In the genomic region with DNA sequence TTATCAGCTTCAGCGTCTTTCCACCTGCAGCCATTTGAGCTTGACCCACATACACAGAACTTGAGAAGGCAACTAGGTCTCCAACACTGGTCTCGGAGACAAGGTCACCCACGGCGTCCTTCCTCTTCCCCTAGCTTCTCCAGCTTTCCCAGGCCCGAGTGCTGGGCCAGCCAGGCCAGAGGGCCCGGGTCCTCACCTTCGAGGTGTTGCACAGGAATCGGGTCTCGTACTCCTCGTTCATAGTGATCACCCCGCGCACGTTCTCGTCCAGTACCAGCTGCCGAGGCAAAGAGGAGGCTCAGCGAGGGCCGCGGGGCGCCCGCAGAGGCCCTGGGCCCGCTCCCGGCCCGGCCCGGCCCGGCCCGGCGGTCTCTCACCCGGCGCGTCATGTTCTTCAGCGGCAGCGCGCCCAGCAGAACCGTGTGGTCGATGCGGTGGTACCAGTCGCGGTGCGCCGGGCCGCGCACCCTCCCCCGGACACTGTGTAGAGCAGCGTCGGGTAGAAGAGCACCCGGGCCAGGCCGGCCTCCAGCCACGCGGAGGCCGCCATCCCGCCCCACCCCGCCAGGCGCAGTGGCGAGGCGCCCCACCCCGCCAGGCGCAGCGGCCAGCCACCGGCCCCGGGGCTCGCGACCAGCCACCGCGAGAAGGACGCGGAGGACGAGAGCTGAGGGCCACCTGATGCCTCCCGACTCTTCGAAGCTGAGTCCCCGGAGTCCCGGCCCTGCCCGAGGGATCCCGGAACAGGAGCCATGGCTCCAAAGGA, we compare ENCODE assay signal across 8 mouse cellular contexts. TPM values are rescaled to one million over a fixed set of nuclear protein-coding genes. Genes with fewer than 3 reads are reported as not detected.
DNase-seq lines count a peak whose midpoint lies in the region; ATAC-seq and TF ChIP-seq lines count a peak whose summit lies in the region.

No protein-coding gene starts in this region.

- intact Hi-C loops in heart, postnatal 25 days (cut with DNase I) = loop anchor here (1.0 to 5.0 kb wide), 3 partner anchors 50 to 150 kb away; a partner anchor contains a TSS

- under 1% methylated on average over 72 of the region's 73 CpGs for WGBS in forebrain, embryonic 15.5 days

- H3K9ac ChIP-seq in forebrain, embryonic 15.5 days (replicated peaks) = peak overlapping the region; percentile 81

- DNase-seq in G1E (ENCODE audit: low spot score) = peak; percentile 89
- peak; percentile 69 for DNase-seq in cerebellum, adult 11-12 months
- DNase-seq in heart, postnatal 25 days (ENCODE audit: low spot score) = peak; percentile 71
- DNase-seq in layer of hippocampus, adult 9-11 months = peak; percentile 28
- DNase-seq in lung, postnatal 14 days = peak; percentile 69
- DNase-seq in ovary, postnatal 14 days (ENCODE audit: low spot score) = peak; percentile 62
- DNase-seq in thymus, postnatal 25 days = peak; percentile 70

- peak; percentile 66; the same call in 1 of the 2 replicates for ATAC-seq in G1E (ENCODE audit: extremely low read depth, insufficient number of reproducible peaks, low FRiP score, poor library complexity, severe bottlenecking)
- ATAC-seq in forebrain, embryonic 15.5 days (replicated peaks) = peak; percentile 86

- H3K4me2 ChIP-seq in forebrain, embryonic 15.5 days (replicated peaks) = peak overlapping the region; percentile 90

- peaks cover 34% of the 10 kb centered on the region for H3K36me3 ChIP-seq in G1E (replicated peaks)
- peaks cover 15% of the 10 kb centered on the region for H3K36me3 ChIP-seq in forebrain, embryonic 15.5 days

- peak overlapping the region; percentile 87 for H3K27ac ChIP-seq in forebrain, embryonic 15.5 days (replicated peaks)

- peaks cover 41% of the 10 kb centered on the region for H3K4me1 ChIP-seq in G1E (ENCODE audit: insufficient read depth, low read depth, low read length)
- H3K4me1 ChIP-seq in forebrain, embryonic 15.5 days = peaks cover 37% of the 10 kb centered on the region

- no peak for TF ChIP-seq CTCF in G1E (IDR thresholded peaks at IDR 0.05; ENCODE audit: low read depth, low read length)

- H3K4me3 ChIP-seq in G1E (ENCODE audit: low read depth, low read length) = peak overlapping the region; percentile 82
- peak overlapping the region; percentile 55 for H3K4me3 ChIP-seq in forebrain, embryonic 15.5 days

- H3K27me3 ChIP-seq in G1E (ENCODE audit: insufficient read depth, low read length) = peaks cover 6% of the 10 kb centered on the region; the same call in 1 of the 2 replicates
- no peaks in the 10 kb centered on the region for H3K27me3 ChIP-seq in forebrain, embryonic 15.5 days

- H3K9me3 ChIP-seq in G1E (replicated peaks) = no peaks in the 10 kb centered on the region
- H3K9me3 ChIP-seq in forebrain, embryonic 15.5 days = no peaks in the 10 kb centered on the region

RNA-seq across cellular contexts. Expression of a gene that starts 12.8 kb away (rescaled TPM):
- total RNA-seq in G1E (2014; fragmentation: Nextera tagmentation) (106 and 132 TPM in 2 replicates), G1E (2017) (131 and 165 TPM in 2 replicates)
- polyA plus RNA-seq in G1E (2012) = 86.8 and 94.6 TPM in 2 replicates
- 213 and 219 TPM in 2 replicates for polyA plus RNA-seq in forebrain, embryonic 15.5 days (2015; fragmentation: Nextera tagmentation; extraction: Ambion mirVana)
- 100 to 1,000 TPM; 854 to 889 TPM for total RNA-seq in heart, postnatal 25 days (2021)

RNA-seq across cellular contexts. Expression of a gene that starts 12.9 kb away (rescaled TPM):
- 18.2 and 21.4 TPM in 2 replicates for total RNA-seq in G1E (2014; fragmentation: Nextera tagmentation)
- 31.8 and 35.5 TPM in 2 replicates for total RNA-seq in G1E (2017)
- 4.0 and 6.6 TPM in 2 replicates for polyA plus RNA-seq in G1E (2012)
- polyA plus RNA-seq in forebrain, embryonic 15.5 days (2015; fragmentation: Nextera tagmentation; extraction: Ambion mirVana) = 58.7 and 63.8 TPM in 2 replicates
- total RNA-seq in heart, postnatal 25 days (2021) = 10 to 100 TPM; 18.0 to 22.2 TPM

RNA-seq across cellular contexts. Expression of a gene that starts 22.8 kb away (rescaled TPM):
- 67.0 and 73.9 TPM in 2 replicates for total RNA-seq in G1E (2014; fragmentation: Nextera tagmentation)
- 59.1 and 66.2 TPM in 2 replicates for total RNA-seq in G1E (2017)
- polyA plus RNA-seq in G1E (2012) = 93.8 and 97.1 TPM in 2 replicates
- polyA plus RNA-seq in forebrain, embryonic 15.5 days (2015; fragmentation: Nextera tagmentation; extraction: Ambion mirVana) = 132 and 136 TPM in 2 replicates
- 10 to 100 TPM; 80.9 to 84.4 TPM for total RNA-seq in heart, postnatal 25 days (2021)

RNA-seq across cellular contexts. Expression of a gene that starts 31.8 kb away (rescaled TPM):
- total RNA-seq in G1E (2014; fragmentation: Nextera tagmentation) (not detected in 2 replicates), G1E (2017) (0.16 TPM in 1 of 2 replicates, not detected in the other)
- polyA plus RNA-seq in G1E (2012) = not detected in 2 replicates
- polyA plus RNA-seq in forebrain, embryonic 15.5 days (2015; fragmentation: Nextera tagmentation; extraction: Ambion mirVana) = 68.5 and 70.6 TPM in 2 replicates
- total RNA-seq in heart, postnatal 25 days (2021) = 1 to 10 TPM; 3.6 to 4.1 TPM

Comparison
In these comparisons a context has a peak if more than half of its experiments do, and no peak if none do; other contexts are left out.
1. Peak in every context shown above with its lines: DNase-seq, ATAC-seq, H3K4me3 ChIP-seq and H3K27ac ChIP-seq.
2. DNase-seq: peak in every context shown above with its lines; median percentile 89 in G1E; 71 in heart, postnatal 25 days; 70 in thymus, postnatal 25 days; 69 in cerebellum, adult 11-12 months; 69 in lung, postnatal 14 days; 62 in ovary, postnatal 14 days; 28 in layer of hippocampus, adult 9-11 months.
3. RNA of a gene that starts 12.8 kb away (total RNA-seq): 854 to 889 TPM in heart, postnatal 25 days; 106 to 165 TPM in G1E; every median in the first group is over 4 times any median in the second.